Mouse (Mus musculus) megakaryocyte-erythroid progenitor cell, adult 5-6 weeks (primary cell): ENCODE measurements around the gene Farp2. TPM values are rescaled to one million over a fixed set of nuclear protein-coding genes. Genes with fewer than 3 reads are reported as not detected.
"Not testable (repeated sequence)": the region's sequence is repeated elsewhere in the genome, so short reads cannot be mapped to it uniquely, and the experiment has no call there.

ENCODE experiments used
- ATAC-seq: replicated peaks from 2 replicates; pipeline ENCODE4 v1.8.0; 2016; ENCODE audit warnings: mild to moderate bottlenecking, inconsistent platforms; ENCODE audit not compliant: severe bottlenecking, poor library complexity, low FRiP score, low TSS enrichment
- total RNA-seq, 2 experiments: library from RNA; stranded (forward) in 1 of 2; stranded (reverse) in 1 of 2; fragments of 200-1000, 215-1000 nt in 1 of 2; fragments of >200 nt in 1 of 2; fragmentation: Nextera tagmentation in 1 of 2; gene quantifications; 2 replicates each; pipeline ENCODE4 v1.2.3; 2014 to 2017

Gene Farp2
- total RNA-seq (2014; fragmentation: Nextera tagmentation): 3.0 and 8.4 TPM in 2 replicates
- 2.0 and 2.2 TPM in 2 replicates for total RNA-seq (2017)

GRCm38 (mm10) chr1:93511585-93512350 is at the start of gene Farp2:
Gene Farp2, plus strand, starts transcription at chr1:93512079.
- ATAC-seq: peak; percentile 97

DNA sequence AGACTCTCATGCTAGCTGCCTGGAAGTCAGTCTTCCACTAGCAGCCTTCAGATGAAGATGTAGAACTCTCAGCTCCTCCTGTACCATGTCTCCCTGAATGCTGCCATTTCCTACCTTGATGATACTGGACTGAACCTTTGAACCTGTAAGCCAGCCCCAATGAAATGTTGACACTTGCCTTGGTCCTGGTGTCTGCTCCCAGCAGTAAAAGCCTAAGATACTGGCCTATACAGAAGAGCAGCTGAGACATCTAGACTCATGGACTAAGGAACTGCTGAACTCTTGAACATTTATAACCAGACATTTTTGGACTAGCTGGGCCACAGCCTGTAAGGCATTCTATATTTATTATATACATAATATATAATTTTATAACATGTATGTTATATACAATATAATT is 46.8 kb upstream of the Farp2 start:
- no peak for ATAC-seq

DNA sequence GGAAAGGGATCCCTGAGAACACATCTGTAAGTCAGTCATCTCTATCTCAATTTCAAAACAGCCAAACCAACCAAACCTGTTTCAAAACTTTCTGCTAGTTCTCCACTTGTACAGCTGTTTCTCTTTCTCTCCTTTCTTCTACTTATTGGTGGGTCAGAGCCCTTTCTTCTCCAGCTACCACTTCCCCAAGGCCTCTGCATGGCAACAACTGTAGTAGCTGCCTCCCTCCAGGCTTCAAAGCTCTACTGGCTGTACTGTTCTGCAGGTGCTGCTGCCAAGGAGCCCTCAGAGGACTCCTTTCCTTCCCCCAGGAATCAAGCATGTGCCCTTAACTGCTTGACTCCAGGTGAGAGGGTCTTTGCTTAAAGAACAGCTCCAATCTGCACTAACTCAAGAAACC is 46.1 kb upstream of the Farp2 start:
- ATAC-seq: no peak

DNA sequence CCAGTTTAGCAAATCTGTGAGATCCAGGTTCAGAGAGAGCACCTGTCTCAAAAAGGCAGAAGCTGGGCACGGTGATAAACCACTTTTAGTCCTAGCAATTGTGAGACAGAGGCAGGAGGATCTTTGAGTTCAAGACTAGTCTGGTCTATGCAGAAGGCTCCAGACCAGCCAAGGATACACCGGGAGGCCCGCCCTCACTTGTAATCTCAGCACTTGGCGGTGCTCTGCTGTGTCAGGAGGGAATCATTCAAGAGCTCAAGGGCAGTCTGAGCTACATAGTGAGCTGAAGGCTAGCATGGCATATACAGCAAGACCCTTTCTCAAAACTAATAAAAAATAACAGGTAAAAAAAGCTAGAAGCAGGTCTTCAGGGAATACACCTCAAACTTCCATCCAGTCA is 43.3 kb upstream of the Farp2 start:
- no peak for ATAC-seq

GRCm38 (mm10) chr1:93475694-93476093 is 36.2 kb upstream of the Farp2 start:
- ATAC-seq: no peak

GRCm38 (mm10) chr1:93477758-93478585 is 33.9 kb upstream of the Farp2 start:
- ATAC-seq: peak; percentile 78

GRCm38 (mm10) chr1:93478586-93479475 is 33.0 kb upstream of the Farp2 start, which contains the start of gene Hdlbp:
Gene Hdlbp, minus strand, starts transcription at chr1:93478815.
- peak; percentile 78 for ATAC-seq

- ATAC-seq: peak; percentile 16
Observed at GRCm38 (mm10) chr1:93479476-93480083, 32.3 kb upstream of the Farp2 start.

DNA sequence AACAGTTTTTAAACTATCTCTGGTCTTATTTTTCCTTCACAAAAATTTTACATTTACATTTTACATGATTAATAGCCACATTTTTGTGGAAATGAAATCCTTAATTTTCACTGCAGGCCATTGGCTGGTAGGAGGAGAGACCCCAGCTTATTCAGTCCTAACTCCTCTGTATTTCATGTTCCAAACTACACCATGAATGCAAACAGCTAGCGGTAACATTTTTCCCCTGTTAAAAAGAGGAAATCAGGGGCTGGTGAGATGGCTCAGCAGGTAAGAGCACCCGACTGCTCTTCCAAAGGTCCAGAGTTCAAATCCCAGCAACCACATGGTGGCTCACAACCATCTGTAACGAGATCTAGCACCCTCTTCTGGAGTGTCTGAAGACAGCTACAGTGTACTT is 25.6 kb upstream of the Farp2 start:
- ATAC-seq: not testable (repeated sequence)

GRCm38 (mm10) chr1:93495312-93495711 is 16.6 kb upstream of the Farp2 start:
- no peak for ATAC-seq

- no peak for ATAC-seq
Observed at GRCm38 (mm10) chr1:93506944-93507676, 4.8 kb upstream of the Farp2 start.

GRCm38 (mm10) chr1:93508576-93508975 is 3.3 kb upstream of the Farp2 start:
- not testable (repeated sequence) for ATAC-seq

DNA sequence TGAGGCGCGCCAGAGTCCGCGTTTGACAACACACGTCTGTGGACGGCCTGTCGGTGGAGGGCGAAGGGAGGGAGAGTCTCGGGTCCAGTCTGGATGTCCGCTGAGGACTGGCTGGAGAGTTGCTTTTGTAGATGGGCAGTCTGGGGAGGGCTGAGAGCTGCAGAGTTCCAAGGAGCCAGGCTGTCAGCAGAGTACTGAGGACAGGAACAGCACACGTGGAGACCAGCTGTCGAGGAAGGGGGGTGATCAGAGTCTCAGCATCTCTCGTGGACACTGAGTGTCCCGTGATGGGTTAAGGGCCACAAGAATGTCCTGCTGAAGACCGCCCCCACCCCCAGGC is 442 bp downstream of the Farp2 start:
- ATAC-seq: peak; percentile 27; the same call in 1 of the 2 replicates

DNA sequence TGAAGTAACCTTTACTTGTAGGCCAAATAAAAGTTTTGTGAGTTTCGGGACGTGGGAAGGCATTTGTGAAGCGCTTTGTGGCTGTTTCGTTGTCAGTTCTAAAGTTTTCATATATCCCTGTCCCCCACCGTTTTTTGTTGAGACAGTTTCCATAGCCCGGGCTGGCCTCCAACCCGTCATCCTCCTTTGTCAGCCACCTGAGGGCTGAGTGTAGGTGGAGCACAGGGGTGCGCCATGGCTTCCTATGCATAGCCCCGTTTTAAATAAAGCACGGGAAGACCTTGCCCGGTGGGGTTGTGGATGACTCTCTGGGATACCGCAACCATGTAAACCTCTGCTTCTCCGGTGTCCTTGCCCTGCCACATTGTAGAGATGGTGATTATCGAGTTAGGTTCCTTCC is 1.3 kb downstream of the Farp2 start:
- ATAC-seq: no peak

DNA sequence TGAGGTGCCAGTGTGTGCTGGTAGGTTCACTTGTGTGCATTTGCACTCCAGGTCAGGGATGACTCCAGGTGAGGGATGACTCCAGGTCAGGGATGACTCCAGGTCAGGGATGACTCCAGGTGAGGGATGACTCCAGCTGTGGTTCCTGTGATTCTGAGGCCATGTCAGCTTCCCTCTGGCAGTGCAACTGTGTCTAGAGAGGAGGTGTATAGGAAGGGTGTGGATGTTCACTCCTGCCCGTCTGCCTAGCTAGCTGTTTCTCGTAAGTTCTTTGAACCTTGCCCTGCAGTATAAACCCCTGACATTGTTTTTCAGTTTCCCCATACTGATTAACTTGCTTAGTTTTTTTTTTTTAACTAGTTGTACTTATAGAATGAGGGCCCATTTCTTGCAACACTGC is 9.6 kb downstream of the Farp2 start:
- no peak for ATAC-seq

DNA sequence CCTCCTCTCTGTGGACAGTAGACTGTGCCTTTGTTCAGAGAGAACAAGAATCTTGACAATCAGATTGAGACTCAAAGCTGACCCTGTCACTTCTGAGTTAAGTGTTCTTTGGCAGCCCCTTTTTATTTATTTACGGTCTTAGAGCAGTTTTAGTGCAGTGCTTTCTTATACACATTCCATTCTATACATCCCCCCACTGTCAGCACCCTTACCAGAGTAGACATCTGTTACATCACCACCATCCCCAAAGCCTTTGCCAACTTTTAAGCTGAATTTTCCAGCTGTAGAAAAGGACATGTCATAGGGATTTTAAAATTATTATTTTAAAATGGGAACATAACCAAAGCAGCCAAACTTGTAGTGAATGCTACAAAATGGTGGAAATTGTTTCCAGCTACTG is 10.4 kb downstream of the Farp2 start:
- ATAC-seq: no peak

DNA sequence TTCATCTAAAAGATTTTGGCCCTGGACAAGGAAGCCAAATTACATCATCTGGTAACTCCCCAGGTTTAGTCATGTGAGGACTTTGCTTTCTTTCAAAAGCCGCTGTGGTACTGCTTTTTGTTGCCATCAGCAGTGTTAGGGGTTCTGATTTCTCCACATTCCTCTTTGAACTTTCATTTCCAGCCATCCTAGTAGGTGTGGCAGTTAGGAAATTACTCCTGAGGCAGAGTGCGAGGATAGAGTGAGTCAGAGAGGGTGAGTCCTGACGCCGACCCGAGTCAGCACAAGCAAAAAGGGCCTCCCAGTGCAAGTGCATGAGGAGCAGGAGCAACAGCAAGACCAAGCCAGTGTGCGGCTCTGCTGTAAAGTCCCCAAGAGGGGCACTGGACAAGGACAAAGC is 17.9 kb downstream of the Farp2 start:
- ATAC-seq: no peak

GRCm38 (mm10) chr1:93537227-93537626 is 25.3 kb downstream of the Farp2 start:
- ATAC-seq: no peak

DNA sequence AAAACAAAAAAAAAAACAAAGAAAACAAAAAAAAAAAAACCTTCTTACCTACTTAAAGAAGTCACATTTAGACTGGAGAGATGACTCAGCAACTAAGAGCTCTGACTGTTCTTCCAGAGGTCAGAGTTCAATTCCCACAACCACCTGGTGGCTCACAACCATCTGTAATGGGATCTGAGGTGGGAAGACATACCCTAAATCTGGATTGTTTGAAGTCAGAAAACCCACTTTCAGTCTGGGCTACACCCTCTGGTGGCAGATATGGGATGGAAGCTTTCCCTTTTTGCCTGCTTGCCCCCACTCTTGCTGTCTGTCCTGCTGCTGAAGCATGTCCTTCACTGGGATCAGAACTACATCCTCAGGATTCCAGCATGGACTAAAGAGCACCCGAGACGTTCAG is 31.3 kb downstream of the Farp2 start:
- ATAC-seq: no peak
